Mouse (Mus musculus): ENCODE results near the gene B3galt1.

B3galt1 gene

DNA sequence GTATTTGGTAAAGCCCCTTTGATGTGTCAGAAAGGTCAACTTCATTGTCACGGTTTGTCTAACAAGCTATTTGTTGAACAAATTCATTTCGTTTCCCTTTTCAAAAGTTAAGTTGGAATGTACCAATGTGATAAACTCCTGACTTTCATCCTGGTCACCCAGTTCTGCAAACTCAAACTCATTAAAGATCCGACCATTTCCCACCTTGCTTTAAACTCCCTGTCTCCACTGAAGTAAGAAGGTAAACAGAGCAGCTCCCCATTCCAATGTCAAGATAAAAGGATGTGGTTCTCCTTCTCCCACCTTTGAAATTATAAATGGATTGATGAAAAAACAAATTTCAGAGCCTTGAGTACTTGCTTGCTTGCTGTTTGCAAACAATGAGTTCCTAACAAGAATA is 487.6 kb downstream of the B3galt1 start:
- no peak for DNase-seq (ENCODE audit: low read depth, low spot score)

DNA sequence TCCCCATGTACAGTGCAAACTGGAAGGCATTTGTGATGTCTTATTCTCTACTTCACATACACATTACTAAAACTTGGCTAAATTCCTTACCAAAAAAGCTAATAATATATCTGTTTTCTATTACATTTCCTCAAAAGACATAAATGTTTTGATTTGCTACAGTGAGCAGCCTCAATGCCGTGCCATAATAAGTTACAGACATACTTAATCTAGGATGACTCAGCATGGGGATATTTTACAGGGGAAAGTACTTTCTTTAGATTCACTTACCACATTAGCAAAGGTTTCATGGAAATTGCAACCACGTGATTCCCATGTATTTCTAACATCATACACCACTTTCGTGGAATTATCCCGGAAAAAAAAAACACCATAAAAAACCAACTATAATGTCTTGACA is 495.7 kb downstream of the B3galt1 start:
- DNase-seq (ENCODE audit: low read depth, low spot score): no peak

DNA sequence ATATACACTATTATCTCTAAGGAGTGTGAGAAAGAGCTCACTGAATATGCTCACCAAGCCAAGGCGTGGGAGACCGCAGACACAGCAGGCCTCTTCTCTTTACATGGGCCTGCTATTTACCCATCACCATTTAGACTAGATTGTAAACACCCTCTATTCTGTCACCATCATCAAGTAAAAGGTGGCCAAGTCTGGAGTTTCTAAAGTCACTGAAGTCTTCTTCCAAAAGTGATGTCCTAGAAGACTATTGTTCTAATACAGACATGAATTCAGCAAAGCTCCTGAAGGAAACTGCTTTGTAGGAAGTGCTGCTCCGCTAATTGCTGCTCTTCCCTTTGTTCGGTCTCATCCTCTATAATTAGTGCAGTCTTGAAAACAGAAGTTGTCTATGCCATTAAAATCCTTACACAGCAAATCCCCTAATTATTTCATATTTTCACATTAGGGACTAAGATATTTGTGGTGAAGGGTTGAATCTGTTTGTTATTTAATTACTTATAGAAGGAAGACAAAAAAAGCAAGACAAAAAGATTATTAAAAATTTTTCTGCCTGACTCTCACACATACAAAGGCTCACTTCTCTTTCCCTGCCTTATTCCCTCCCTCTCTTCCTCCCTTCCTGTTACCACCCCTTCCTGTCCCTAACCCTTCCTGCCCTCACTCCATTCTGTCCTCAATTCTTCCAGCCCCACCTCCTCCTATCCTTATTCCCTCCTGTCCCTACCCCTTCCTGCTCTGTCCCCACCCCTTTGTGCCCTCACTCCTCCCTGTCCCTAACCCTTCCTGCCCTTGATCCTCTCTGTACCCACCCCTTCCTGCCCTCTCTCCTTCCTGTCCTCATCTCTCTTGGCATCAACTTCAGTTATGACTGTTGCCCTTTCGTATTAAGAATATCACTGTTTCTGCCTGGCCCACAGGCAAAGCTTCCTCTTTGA is 514.0 kb downstream of the B3galt1 start:
- DNase-seq (ENCODE audit: low read depth, low spot score): no peak

DNA sequence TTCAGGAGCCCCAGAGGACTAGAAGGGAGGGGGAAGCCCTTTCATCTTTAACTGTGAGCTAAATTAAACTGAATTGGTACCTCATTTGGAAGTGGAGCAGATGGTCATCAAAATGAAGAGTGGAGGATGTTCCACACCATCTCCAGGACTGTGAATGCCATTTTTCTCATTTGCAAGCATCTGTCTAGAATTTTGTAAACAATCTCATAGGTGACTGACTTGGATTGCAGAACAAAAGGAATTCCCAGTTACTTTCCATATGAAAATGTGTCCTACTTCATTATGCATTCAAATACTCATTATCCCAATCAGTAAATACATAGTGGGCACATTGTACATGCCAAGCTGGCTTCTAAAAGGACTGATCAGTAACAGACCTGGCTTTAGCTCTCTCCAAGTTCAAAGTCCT is 515.2 kb downstream of the B3galt1 start:
- peak; percentile 45 for DNase-seq (ENCODE audit: low read depth, low spot score)

DNA sequence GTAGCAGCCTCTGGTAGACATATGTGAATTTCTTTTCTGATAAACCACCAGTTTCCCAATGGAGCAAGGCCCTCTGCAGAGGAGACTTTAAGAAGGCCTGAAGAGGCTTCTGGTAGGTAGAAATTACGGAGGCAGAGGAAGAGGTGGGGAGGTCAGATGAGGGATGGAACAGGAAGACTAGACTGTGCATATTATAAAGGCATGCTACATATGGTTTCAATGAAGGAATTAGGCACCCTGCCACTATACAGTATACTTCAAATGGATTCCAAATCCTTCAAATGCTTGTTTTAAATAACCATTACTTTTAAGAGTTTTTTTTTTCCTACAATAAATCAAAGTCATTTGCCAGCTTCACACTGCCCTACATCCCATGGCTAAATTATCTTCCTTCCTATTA is 518.8 kb downstream of the B3galt1 start:
- no peak for DNase-seq (ENCODE audit: low read depth, low spot score)

DNA sequence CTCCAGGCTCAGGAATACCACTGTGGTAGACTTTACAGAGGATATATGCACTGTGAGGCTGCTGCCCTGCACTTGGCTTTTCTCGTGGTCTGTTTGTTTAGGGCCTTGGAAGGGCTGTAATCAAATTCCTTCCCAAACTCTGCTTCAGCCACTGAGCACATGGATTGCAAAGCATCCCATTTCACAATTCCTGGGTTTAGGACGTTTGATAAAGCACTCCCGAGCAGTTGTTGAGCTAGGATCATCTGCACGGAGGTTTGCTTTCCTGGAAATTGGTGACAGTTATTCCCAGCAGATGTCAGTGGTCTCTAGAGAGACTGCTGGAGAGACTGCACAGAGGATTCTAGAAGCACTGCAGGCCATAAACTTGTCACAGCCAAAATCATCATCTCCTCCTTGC is 520.4 kb downstream of the B3galt1 start:
- DNase-seq (ENCODE audit: low read depth, low spot score): no peak

DNA sequence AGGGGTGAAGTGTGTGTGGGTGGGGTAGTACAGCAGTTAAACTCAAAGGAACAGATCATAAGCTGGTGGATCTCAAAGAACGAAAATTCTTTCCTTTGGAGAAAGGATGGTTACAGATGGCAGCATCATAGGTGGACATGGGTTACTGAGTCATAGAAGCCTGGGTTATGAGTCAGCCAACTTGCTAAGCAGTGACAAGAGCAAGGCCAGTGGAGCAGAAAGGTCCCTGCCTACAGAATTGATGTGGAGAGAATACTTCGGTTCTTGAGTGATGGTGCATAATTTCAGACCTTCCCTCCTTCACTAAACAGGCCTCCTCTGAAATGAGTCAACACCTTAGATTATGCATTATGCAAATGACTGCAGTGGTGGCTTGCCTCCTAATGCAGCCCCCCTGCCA is 525.9 kb downstream of the B3galt1 start:
- no peak for DNase-seq (ENCODE audit: low read depth, low spot score)

DNA sequence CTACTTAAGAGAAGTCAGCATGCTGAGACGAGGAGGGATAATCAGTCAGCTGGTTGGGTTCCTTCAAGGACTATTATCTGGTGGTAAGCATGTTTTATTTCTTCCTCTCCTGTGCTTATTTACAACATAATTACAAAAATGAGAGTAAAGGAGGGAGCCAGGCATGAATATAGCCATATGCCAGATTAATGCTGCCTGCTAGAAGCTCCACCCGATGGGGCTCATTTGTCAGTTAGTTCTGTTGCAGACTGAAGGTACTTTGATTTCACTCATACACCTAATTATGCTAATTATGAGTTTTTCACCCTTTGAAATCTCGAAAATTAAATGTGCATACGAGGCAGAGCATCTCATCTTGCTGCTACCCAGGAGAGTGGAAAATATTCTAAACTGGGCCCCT is 539.0 kb downstream of the B3galt1 start:
- DNase-seq (ENCODE audit: low read depth, low spot score): no peak

DNA sequence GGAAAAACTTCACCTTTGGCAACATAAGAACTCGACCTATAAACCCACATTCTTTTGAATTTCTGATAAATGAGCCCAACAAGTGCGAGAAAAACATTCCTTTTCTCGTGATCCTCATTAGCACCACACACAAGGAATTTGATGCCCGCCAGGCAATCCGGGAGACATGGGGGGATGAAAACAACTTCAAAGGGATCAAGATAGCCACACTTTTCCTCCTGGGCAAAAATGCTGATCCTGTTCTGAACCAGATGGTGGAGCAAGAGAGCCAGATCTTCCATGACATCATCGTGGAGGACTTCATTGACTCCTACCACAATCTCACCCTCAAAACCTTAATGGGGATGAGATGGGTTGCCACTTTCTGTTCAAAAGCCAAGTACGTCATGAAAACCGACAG is 552.4 kb downstream of the B3galt1 start:
- DNase-seq (ENCODE audit: low read depth, low spot score): no peak

DNA sequence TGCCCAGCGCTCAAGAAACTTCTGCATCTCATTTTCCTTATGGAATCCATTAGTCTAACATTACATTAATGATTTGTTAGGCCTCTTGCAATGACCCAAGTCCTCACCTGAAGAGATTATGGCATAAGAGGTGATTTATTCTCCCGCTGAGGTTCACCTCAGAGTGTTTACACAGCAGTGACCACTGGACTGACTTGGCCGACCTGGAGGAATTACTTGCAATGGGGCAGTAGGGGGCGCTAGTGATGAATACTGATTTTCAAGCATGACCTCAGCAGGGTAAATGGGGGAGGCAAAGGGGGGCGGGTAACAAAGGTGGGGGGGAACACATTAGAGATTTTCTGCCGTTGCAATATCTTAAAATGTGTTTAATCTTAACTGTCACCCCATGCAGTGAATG is 559.1 kb downstream of the B3galt1 start:
- no peak for DNase-seq (ENCODE audit: low read depth, low spot score)

DNA sequence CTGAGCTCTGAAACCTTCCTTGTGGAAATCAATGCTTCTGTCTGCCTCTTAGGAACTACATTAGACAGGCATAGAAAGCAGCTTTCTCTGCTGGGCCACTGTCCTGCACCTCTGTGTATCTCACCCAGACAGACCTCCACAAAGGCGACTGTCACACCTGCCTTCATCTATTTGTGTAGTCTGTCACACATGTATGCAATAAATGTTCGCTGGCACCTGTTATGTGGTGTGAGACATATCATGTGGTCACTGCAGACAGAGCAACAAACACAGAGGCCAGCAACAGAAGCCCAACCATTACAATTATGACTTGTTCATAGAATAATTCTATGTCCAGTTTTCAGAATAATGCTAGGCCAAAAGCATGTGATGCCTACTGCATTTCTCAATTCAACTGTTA is 575.4 kb downstream of the B3galt1 start:
- DNase-seq (ENCODE audit: low read depth, low spot score): no peak

DNA sequence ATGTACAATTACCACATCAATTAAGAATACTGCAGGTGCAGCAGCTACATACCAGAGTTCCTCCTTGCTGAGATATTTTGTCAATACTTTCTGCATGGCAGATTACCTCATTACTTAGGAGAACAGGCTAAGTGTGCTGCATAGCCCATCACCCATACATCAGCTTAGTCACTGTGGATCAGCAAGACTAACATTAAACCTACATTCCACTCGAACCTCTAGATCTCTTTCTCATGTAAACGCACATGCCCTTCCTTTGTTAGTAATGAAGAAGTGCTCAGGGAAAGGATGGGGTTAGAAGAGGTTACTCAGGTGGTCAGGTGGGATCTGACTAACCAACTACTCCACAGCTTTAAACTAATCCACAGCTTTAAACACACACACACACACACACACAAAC is 577.6 kb downstream of the B3galt1 start:
- no peak for DNase-seq (ENCODE audit: low read depth, low spot score)

DNA sequence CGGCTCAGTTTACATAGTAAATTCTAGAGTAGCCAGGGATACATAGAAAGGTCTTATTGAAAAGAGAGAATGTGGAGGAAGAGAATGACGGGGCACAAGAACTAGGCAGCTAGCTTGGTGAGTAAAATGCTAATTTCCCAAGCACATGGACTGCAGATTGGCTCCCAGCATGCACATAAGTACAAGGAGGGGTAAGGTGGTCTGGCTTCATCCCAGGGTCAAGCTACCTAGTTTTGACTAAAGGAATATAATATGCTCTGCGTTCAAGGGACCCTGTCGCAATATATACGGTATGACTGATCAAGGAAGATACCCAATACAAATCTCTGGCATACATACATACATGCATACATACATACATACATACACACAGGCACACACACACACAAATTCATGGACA is 594.1 kb downstream of the B3galt1 start:
- no peak for DNase-seq (ENCODE audit: low read depth, low spot score)

DNA sequence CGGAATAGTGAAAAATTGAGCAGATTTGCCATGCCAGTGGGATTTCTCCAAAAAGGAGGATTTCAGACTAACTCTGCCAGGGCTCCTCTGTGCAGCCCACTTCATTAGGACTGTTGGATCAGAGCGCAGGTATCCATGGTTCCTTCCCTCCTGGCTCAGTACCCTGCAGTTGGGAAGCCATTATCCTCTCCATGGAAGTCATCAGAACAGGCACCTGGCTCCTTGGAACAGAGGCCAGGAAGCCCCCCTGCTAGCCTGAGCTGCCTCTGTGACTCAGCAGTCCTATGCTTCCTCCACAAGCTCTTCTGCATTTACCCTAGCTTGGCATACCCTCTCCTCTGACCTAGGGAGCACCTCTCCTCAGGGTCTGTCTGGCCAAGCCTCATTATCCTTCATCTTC is 594.9 kb downstream of the B3galt1 start:
- no peak for DNase-seq (ENCODE audit: low read depth, low spot score)

DNA sequence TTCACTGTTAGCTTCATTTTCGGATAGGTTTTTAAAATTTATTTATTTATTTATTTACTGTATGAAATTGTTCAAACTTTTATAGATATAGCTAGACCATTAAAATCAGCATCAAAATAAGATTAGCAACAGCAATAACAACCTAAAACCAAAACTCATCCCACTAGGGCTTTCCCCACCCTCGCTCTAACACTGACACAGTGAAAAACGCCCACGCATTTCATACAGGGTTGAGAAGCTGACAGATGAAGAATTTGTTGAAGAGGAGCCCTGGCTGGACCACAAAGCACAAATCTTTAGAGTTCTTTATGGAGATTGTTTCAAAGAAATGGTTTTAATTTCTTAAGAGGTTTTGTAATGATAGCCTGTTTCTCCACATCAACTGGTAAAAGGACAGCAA is 596.3 kb downstream of the B3galt1 start:
- DNase-seq (ENCODE audit: low read depth, low spot score): no peak

DNA sequence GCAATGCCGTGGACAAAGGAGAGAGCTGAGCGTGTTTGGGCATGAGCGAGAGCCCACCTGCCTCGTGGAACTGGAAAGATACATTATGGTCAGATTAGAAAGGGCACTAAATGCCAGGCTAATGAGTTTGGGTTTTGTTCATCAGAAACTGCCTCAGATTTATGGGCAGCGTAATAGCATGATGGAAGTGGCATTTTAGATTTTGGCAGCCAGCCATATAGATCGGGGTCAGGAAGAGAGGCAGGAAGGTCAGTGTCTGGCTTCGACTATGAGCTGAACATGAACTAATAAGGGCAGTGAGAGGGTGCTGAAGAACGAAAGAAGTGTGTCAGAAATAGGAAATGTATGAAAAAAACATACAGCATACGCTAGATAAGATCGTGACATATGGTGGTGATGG is 605.6 kb downstream of the B3galt1 start:
- no peak for DNase-seq (ENCODE audit: low read depth, low spot score)

Measured in telencephalon, adult 2 months (tissue).